Mouse (Mus musculus) liver, embryonic 14.5 days (tissue): ENCODE data around the gene Gpr146.

Experiments
- CTCF ChIP-seq: IDR thresholded peaks from 2 replicates; pipeline ENCODE4 v1.5.1; 2016; ENCODE audit warnings: antibody characterized with exemption, low read depth, control low read depth
- EP300 ChIP-seq: IDR thresholded peaks from 2 replicates; pipeline ENCODE4 v1.6.1; 2016; ENCODE audit warnings: antibody characterized with exemption, low read depth

GRCm38 (mm10) chr5:139378271-139378556 lies 717 bp downstream of the Gpr146 start:
- TF ChIP-seq CTCF (no peak), EP300 (no peak)
